Comparison of ENCODE assay signal across 18 mouse cellular contexts in the genomic region with DNA sequence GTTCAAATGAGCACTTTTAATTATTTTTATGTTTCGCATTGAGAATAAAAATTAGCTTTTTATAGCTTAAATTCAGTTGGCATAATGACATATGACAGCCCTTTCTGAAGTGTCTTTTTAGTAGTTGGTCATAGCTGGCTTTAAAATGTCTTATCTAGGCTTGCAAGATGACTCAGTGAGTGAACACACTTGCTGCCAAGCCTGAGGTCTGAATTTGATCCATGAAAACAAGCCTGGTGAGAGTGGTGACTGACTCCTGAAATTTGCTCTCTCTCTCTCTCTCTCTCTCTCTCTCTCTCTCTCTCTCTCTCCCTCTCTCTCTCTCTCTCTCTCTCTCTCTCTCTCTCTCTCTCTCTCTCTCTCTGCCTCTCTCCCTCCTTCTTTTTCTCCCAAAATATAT.
DNase-seq lines count a peak whose midpoint lies in the region; ATAC-seq lines count a peak whose summit lies in the region.
"Had no signal": no experiment of that assay in that cellular context is flagged by ENCODE, and none has a peak within 500 bp of the region (broad histone marks: within the 10 kb centered on the region; RNA-seq: fewer than 3 reads in every experiment).

No protein-coding gene starts in this region.

- DNase-seq in frontal cortex, postnatal 10 days (ENCODE audit: low spot score in 2 of 2): no peak
- DNase-seq in Muller cell, postnatal 12 days (ENCODE audit: inconsistent ontology term): peak; percentile 57
- DNase-seq in brain, adult 2 months (ENCODE audit: low read depth, low spot score): peak; percentile 52
- DNase-seq in cerebellum, adult 11 months: no peak
- DNase-seq: adrenal gland, adult 8-10 months; cerebellum, adult 18-20 months; cerebellum, adult 9-10 months; cerebellum, postnatal 14 days; gastrocnemius, postnatal 25 days; heart, adult 18-20 months; heart, postnatal 36 days; kidney, adult 2 months had no signal

- peak; percentile 91 for ATAC-seq in frontal cortex, adult (ENCODE audit: low TSS enrichment)
- ATAC-seq in erythroblast, adult 5-6 weeks (replicated peaks; ENCODE audit: low FRiP score, poor library complexity, severe bottlenecking): no peak
- ATAC-seq: activated CD4-positive, CD25-positive, alpha-beta regulatory T cell, adult 4 months; forebrain, embryonic 15.5 days; hindbrain, embryonic 16.5 days; intestine, embryonic 16.5 days had no signal

Comparison
In these comparisons a context has a peak if more than half of its experiments do, and no peak if none do; other contexts are left out.
1. DNase-seq: peak in Muller cell, postnatal 12 days (single experiment) and brain, adult 2 months (single experiment); none in frontal cortex, postnatal 10 days (0 of 2) and cerebellum, adult 11 months (single experiment).